17 mouse cellular contexts compared by ENCODE assay signal in genomic region chr6:48685694-48686665, GRCm38 (mm10). TPM values are rescaled to one million over a fixed set of nuclear protein-coding genes. Genes with fewer than 3 reads are reported as not detected.
A peak's percentile ranks its signal among the peaks of the same experiment; 100 is the strongest.
DNase-seq lines count a peak whose midpoint lies in the region; ATAC-seq lines count a peak whose summit lies in the region.
"Had no signal": no experiment of that assay in that cellular context is flagged by ENCODE, and none has a peak within 500 bp of the region (broad histone marks: within the 10 kb centered on the region; RNA-seq: fewer than 3 reads in every experiment).

No protein-coding gene starts in this region.

- H3K4me1 ChIP-seq in heart, embryonic 10.5 days: no peaks in the 10 kb centered on the region
- no peaks in the 10 kb centered on the region for H3K4me1 ChIP-seq in kidney, embryonic 16.5 days (ENCODE audit: insufficient read depth, low read length)
- H3K4me1 ChIP-seq in stomach, embryonic 16.5 days (ENCODE audit: control insufficient read depth, insufficient read depth, low read length): no peaks in the 10 kb centered on the region
- H3K4me1 ChIP-seq: limb, embryonic 15.5 days; neural tube, embryonic 13.5 days had no signal

- H3K27ac ChIP-seq in heart, embryonic 10.5 days: peak overlapping the region; percentile 6; the same call in 1 of the 2 replicates
- H3K27ac ChIP-seq in kidney, embryonic 16.5 days (ENCODE audit: low read length): peak overlapping the region; percentile 72
- no peak overlapping the region for H3K27ac ChIP-seq in stomach, embryonic 16.5 days (ENCODE audit: low read length)
- H3K27ac ChIP-seq: limb, embryonic 15.5 days; neural tube, embryonic 13.5 days had no signal

- no peaks in the 10 kb centered on the region for H3K27me3 ChIP-seq in heart, embryonic 10.5 days (ENCODE audit: insufficient read depth, poor library complexity, severe bottlenecking)
- no peaks in the 10 kb centered on the region for H3K27me3 ChIP-seq in kidney, embryonic 16.5 days (ENCODE audit: insufficient read depth, low read length)
- H3K27me3 ChIP-seq in stomach, embryonic 16.5 days (ENCODE audit: control insufficient read depth, insufficient read depth, low read length): no peaks in the 10 kb centered on the region
- H3K27me3 ChIP-seq: limb, embryonic 15.5 days; neural tube, embryonic 13.5 days; Patski had no signal

- H3K9ac ChIP-seq in kidney, embryonic 16.5 days (replicated peaks; ENCODE audit: low read length): peak overlapping the region; percentile 44; the same call in 1 of the 2 replicates
- no peak overlapping the region for H3K9ac ChIP-seq in stomach, embryonic 16.5 days (ENCODE audit: low read length)
- H3K9ac ChIP-seq: forebrain, postnatal 0 days; limb, embryonic 15.5 days; neural tube, embryonic 13.5 days had no signal

- H3K36me3 ChIP-seq in heart, embryonic 10.5 days: no peaks in the 10 kb centered on the region
- H3K36me3 ChIP-seq in kidney, embryonic 16.5 days (ENCODE audit: insufficient read depth, low read length): no peaks in the 10 kb centered on the region
- no peaks in the 10 kb centered on the region for H3K36me3 ChIP-seq in stomach, embryonic 16.5 days (ENCODE audit: control insufficient read depth, insufficient read depth, low read length)
- H3K36me3 ChIP-seq: limb, embryonic 15.5 days; neural tube, embryonic 13.5 days had no signal

- no peaks in the 10 kb centered on the region for H3K9me3 ChIP-seq in heart, embryonic 10.5 days
- no peaks in the 10 kb centered on the region for H3K9me3 ChIP-seq in kidney, embryonic 16.5 days (ENCODE audit: low read length)
- H3K9me3 ChIP-seq in stomach, embryonic 16.5 days (replicated peaks; ENCODE audit: control insufficient read depth, low read length): no peaks in the 10 kb centered on the region
- H3K9me3 ChIP-seq: limb, embryonic 15.5 days; neural tube, embryonic 13.5 days had no signal

- 76% methylated on average over 7 of the region's 7 CpGs for WGBS in heart, embryonic 10.5 days
- WGBS in kidney, embryonic 16.5 days: 78% methylated on average over 7 of the region's 7 CpGs
- 79% methylated on average over 7 of the region's 7 CpGs for WGBS in stomach, embryonic 16.5 days

- H3K4me3 ChIP-seq in heart, embryonic 10.5 days: no peak overlapping the region
- peak overlapping the region; percentile 22 for H3K4me3 ChIP-seq in kidney, embryonic 16.5 days (ENCODE audit: low read length)
- H3K4me3 ChIP-seq in stomach, embryonic 16.5 days (replicated peaks; ENCODE audit: low read length): no peak overlapping the region
- H3K4me3 ChIP-seq: limb, embryonic 15.5 days; neural tube, embryonic 13.5 days had no signal

- DNase-seq in heart, embryonic 10.5 days (ENCODE audit: low spot score): no peak
- DNase-seq in heart, adult 9 months (ENCODE audit: low spot score in 2 of 2): no peak
- no peak for DNase-seq in kidney, adult 9 months
- DNase-seq in thymus, postnatal 14 days: peak; percentile 18
- DNase-seq in thymus, postnatal 0 days (ENCODE audit: low spot score): no peak
- no peak for DNase-seq in adipocyte (ENCODE audit: low spot score)
- DNase-seq: adrenal gland, adult 8-10 months; forebrain, postnatal 0 days; kidney, postnatal 14 days; midbrain, embryonic 14.5 days; retina, postnatal 1 day had no signal

- H3K4me2 ChIP-seq in kidney, embryonic 16.5 days (replicated peaks; ENCODE audit: low read depth, low read length): peak overlapping the region; percentile 31
- H3K4me2 ChIP-seq in stomach, embryonic 16.5 days (ENCODE audit: low read depth, low read length): peak overlapping the region; percentile 19; the same call in 1 of the 2 replicates
- H3K4me2 ChIP-seq: limb, embryonic 15.5 days; neural tube, embryonic 13.5 days had no signal

- ATAC-seq in kidney, embryonic 16.5 days (ENCODE audit: low FRiP score, low TSS enrichment): no peak
- ATAC-seq in stomach, embryonic 16.5 days (ENCODE audit: insufficient read depth, low FRiP score): no peak
- ATAC-seq: forebrain, postnatal 0 days; Patski had no signal

RNA-seq across cellular contexts. Expression of gene Gimap4, which starts 1.6 kb away (rescaled TPM):
- 6.4 and 10.6 TPM in 2 replicates for polyA plus RNA-seq in heart, embryonic 10.5 days (2016; fragmentation: Nextera tagmentation; extraction: Ambion mirVana)
- polyA plus RNA-seq in kidney, embryonic 16.5 days (2015; fragmentation: Nextera tagmentation; extraction: Ambion mirVana): 84.6 and 86.0 TPM in 2 replicates
- polyA plus RNA-seq in thymus, postnatal 0 days (2015; fragmentation: Nextera tagmentation; extraction: Ambion mirVana): 33.0 and 34.3 TPM in 2 replicates
- 19.3 and 22.2 TPM in 2 replicates for polyA plus RNA-seq in stomach, embryonic 16.5 days (2015; fragmentation: Nextera tagmentation; extraction: Ambion mirVana)

RNA-seq across cellular contexts. Expression of gene Gimap9, which starts 10.1 kb away (rescaled TPM):
- polyA plus RNA-seq in heart, embryonic 10.5 days (2016; fragmentation: Nextera tagmentation; extraction: Ambion mirVana): 7.4 and 8.7 TPM in 2 replicates
- polyA plus RNA-seq in kidney, embryonic 16.5 days (2015; fragmentation: Nextera tagmentation; extraction: Ambion mirVana): 12.7 and 14.8 TPM in 2 replicates
- polyA plus RNA-seq in thymus, postnatal 0 days (2015; fragmentation: Nextera tagmentation; extraction: Ambion mirVana): 164 and 172 TPM in 2 replicates
- polyA plus RNA-seq in stomach, embryonic 16.5 days (2015; fragmentation: Nextera tagmentation; extraction: Ambion mirVana): 8.9 and 9.8 TPM in 2 replicates

RNA-seq across cellular contexts. Expression of gene Gimap6, which starts 22.0 kb away (rescaled TPM):
- polyA plus RNA-seq in heart, embryonic 10.5 days (2016; fragmentation: Nextera tagmentation; extraction: Ambion mirVana): 21.3 and 26.0 TPM in 2 replicates
- 59.4 and 67.3 TPM in 2 replicates for polyA plus RNA-seq in kidney, embryonic 16.5 days (2015; fragmentation: Nextera tagmentation; extraction: Ambion mirVana)
- polyA plus RNA-seq in thymus, postnatal 0 days (2015; fragmentation: Nextera tagmentation; extraction: Ambion mirVana): 184 TPM in 2 replicates
- 22.2 and 22.5 TPM in 2 replicates for polyA plus RNA-seq in stomach, embryonic 16.5 days (2015; fragmentation: Nextera tagmentation; extraction: Ambion mirVana)
- polyA plus RNA-seq: C2C12, Patski had no signal

RNA-seq across cellular contexts. Expression of gene Gm28053, which starts 32.4 kb away (rescaled TPM):
- 1.9 and 2.5 TPM in 2 replicates for polyA plus RNA-seq in heart, embryonic 10.5 days (2016; fragmentation: Nextera tagmentation; extraction: Ambion mirVana)
- polyA plus RNA-seq in kidney, embryonic 16.5 days (2015; fragmentation: Nextera tagmentation; extraction: Ambion mirVana): 1.4 and 2.4 TPM in 2 replicates
- 11.0 and 13.9 TPM in 2 replicates for polyA plus RNA-seq in thymus, postnatal 0 days (2015; fragmentation: Nextera tagmentation; extraction: Ambion mirVana)
- polyA plus RNA-seq in stomach, embryonic 16.5 days (2015; fragmentation: Nextera tagmentation; extraction: Ambion mirVana): 2.5 and 3.2 TPM in 2 replicates
- polyA plus RNA-seq: C2C12; forebrain, postnatal 0 days; Patski had no signal

RNA-seq across cellular contexts. Expression of gene Gimap7, which starts 32.4 kb away (rescaled TPM):
- not detected in 2 replicates for polyA plus RNA-seq in heart, embryonic 10.5 days (2016; fragmentation: Nextera tagmentation; extraction: Ambion mirVana)
- polyA plus RNA-seq in kidney, embryonic 16.5 days (2015; fragmentation: Nextera tagmentation; extraction: Ambion mirVana): not detected in 2 replicates
- 6.5 and 6.7 TPM in 2 replicates for polyA plus RNA-seq in thymus, postnatal 0 days (2015; fragmentation: Nextera tagmentation; extraction: Ambion mirVana)
- 0.14 TPM in 1 of 2 replicates, not detected in the other for polyA plus RNA-seq in stomach, embryonic 16.5 days (2015; fragmentation: Nextera tagmentation; extraction: Ambion mirVana)
- polyA plus RNA-seq: C2C12; forebrain, postnatal 0 days; limb, embryonic 15.5 days; midbrain, embryonic 14.5 days; neural tube, embryonic 13.5 days; Patski had no signal

Comparison
In these comparisons a context has a peak if more than half of its experiments do, and no peak if none do; other contexts are left out.
1. RNA of gene Gimap9, which starts 10.1 kb away (polyA plus RNA-seq): 164 to 172 TPM in thymus, postnatal 0 days; 12.7 to 14.8 TPM in kidney, embryonic 16.5 days, 8.9 to 9.8 TPM in stomach, embryonic 16.5 days and 7.4 to 8.7 TPM in heart, embryonic 10.5 days; every median in the first group is over 10 times any median in the second.